Mouse (Mus musculus) hindbrain, embryonic 14.5 days (tissue): ENCODE data around the gene Snrk. TPM values are rescaled to one million over a fixed set of nuclear protein-coding genes. Genes with fewer than 3 reads are reported as not detected.

Experiments used
- ATAC-seq: fragments of 200-750 bp; cut with Nextera tagmentation; 2 replicates; pipeline ENCODE4 v1.8.0; 2017; ENCODE audit warnings: moderate number of reproducible peaks, mild to moderate bottlenecking, moderate TSS enrichment, moderate library complexity; ENCODE audit not compliant: low FRiP score
- DNase-seq: peaks from one replicate; pipeline ENCODE4 v3.0.0-alpha.2; 2015; ENCODE audit warnings: low spot score
- H3K27ac ChIP-seq: fragments of 300-500 bp; sonication (generic); 2 replicates; pipeline ENCODE4 v1.5.1; 2014; ENCODE audit warnings: mild to moderate bottlenecking, moderate library complexity
- H3K27me3 ChIP-seq: fragments of 300-500 bp; sonication (generic); 2 replicates; pipeline ENCODE4 v1.6.1; 2014; ENCODE audit warnings: mild to moderate bottlenecking, low read length, mixed read lengths; ENCODE audit not compliant: control insufficient read depth, insufficient read depth
- H3K36me3 ChIP-seq: fragments of 300-500 bp; sonication (generic); replicated peaks from 2 replicates; pipeline ENCODE4 v1.6.1; 2014; ENCODE audit not compliant: control insufficient read depth, insufficient read depth
- H3K4me1 ChIP-seq: fragments of 300-500 bp; sonication (generic); replicated peaks from 2 replicates; pipeline ENCODE4 v1.6.1; 2014; ENCODE audit warnings: antibody characterized with exemption, low read length, mixed read lengths; ENCODE audit not compliant: control insufficient read depth, insufficient read depth
- H3K4me2 ChIP-seq: fragments of 300-500 bp; sonication (generic); replicated peaks from 2 replicates; pipeline ENCODE4 v1.6.1; 2014; ENCODE audit warnings: mild to moderate bottlenecking, moderate library complexity
- H3K4me3 ChIP-seq: fragments of 300-500 bp; sonication (generic); replicated peaks from 2 replicates; pipeline ENCODE4 v1.5.1; 2014; ENCODE audit warnings: mild to moderate bottlenecking, low read length
- H3K9ac ChIP-seq: fragments of 300-500 bp; sonication (generic); 2 replicates; pipeline ENCODE4 v1.6.1; 2014
- H3K9me3 ChIP-seq: fragments of 300-500 bp; sonication (generic); 2 replicates; pipeline ENCODE4 v1.6.1; 2016; ENCODE audit warnings: low read length; ENCODE audit not compliant: control insufficient read depth
- WGBS: fragments of 180-500 bp; shearing (Covaris S2); extraction: QIAGEN DNeasy Blood & Tissue Kit; methylation state at CpG from one replicate; pipeline ENCODE4 v1.1.7; 2014; 5-methylcytosine and 5-hydroxymethylcytosine counted together
- polyA plus RNA-seq: library from polyadenylated mRNA; unstranded; fragments of >200 nt; fragmentation: Nextera tagmentation; extraction: Ambion mirVana; gene quantifications from 2 replicates; pipeline ENCODE4 v1.2.1, GENCODE M21; 2014

Gene Snrk
- polyA plus RNA-seq, 1 experiment from 2014 or later: 58.5 TPM

- Histone ChIP-seq H3K27ac (peak overlapping the region; percentile 94), H3K4me1 (peaks cover 17% of the 10 kb centered on the region), H3K4me2 (peak overlapping the region; percentile 68), H3K9me3 (no peaks in the 10 kb centered on the region), H3K4me3 (peak overlapping the region; percentile 81), H3K36me3 (0 out of 2 replicates have a peak, but pooled peaks cover 3% of the 10 kb centered on the region), H3K27me3 (no peaks in the 10 kb centered on the region), H3K9ac (peak overlapping the region; percentile 91)
- WGBS: 4% methylated on average over 39 of the region's 40 CpGs
- DNase-seq: peak; percentile 43
- no peak for ATAC-seq
Observed at GRCm38 (mm10) chr9:122117692-122118529, 845 bp downstream of the Snrk start.

GRCm38 (mm10) chr9:122120089-122120488 is 3.0 kb downstream of the Snrk start:
- H3K36me3 ChIP-seq: 0 out of 2 replicates have a peak, but pooled peaks cover 3% of the 10 kb centered on the region
- DNase-seq: peak; percentile 40
- H3K9me3 ChIP-seq: no peaks in the 10 kb centered on the region
- no peak overlapping the region for H3K9ac ChIP-seq
- no peak for ATAC-seq
- 0 out of 2 replicates have a peak overlapping the region, but pooled peaks have one; percentile 68 for H3K4me2 ChIP-seq
- H3K4me3 ChIP-seq: no peak overlapping the region
- WGBS: 32% methylated on average over 3 of the region's 3 CpGs
- H3K4me1 ChIP-seq: peaks cover 17% of the 10 kb centered on the region
- H3K27ac ChIP-seq: no peak overlapping the region
- no peaks in the 10 kb centered on the region for H3K27me3 ChIP-seq

- 89% methylated on average over 5 of the region's 5 CpGs for WGBS
- ATAC-seq: no peak
Observed at GRCm38 (mm10) chr9:122122113-122122512, 5.0 kb downstream of the Snrk start.

GRCm38 (mm10) chr9:122123181-122123580 is 6.1 kb downstream of the Snrk start:
- Histone ChIP-seq H3K4me2 (no peak overlapping the region), H3K4me3 (no peak overlapping the region), H3K27me3 (no peaks in the 10 kb centered on the region), H3K27ac (no peak overlapping the region), H3K9ac (no peak overlapping the region), H3K9me3 (no peaks in the 10 kb centered on the region), H3K36me3 (0 out of 2 replicates have a peak, but pooled peaks cover 3% of the 10 kb centered on the region), H3K4me1 (peaks cover 17% of the 10 kb centered on the region)
- 46% methylated on average over 5 of the region's 5 CpGs for WGBS
- DNase-seq: no peak
- no peak for ATAC-seq

More at GRCm38 (mm10) chr9:122122113-122122512, 5.0 kb downstream of the Snrk start:
- DNase-seq: no peak
- H3K4me3 ChIP-seq: no peak overlapping the region
- H3K4me2 ChIP-seq: no peak overlapping the region
- H3K36me3 ChIP-seq: 0 out of 2 replicates have a peak, but pooled peaks cover 3% of the 10 kb centered on the region
- H3K27ac ChIP-seq: no peak overlapping the region
- no peaks in the 10 kb centered on the region for H3K27me3 ChIP-seq
- H3K9me3 ChIP-seq: no peaks in the 10 kb centered on the region
- H3K4me1 ChIP-seq: peaks cover 19% of the 10 kb centered on the region
- H3K9ac ChIP-seq: no peak overlapping the region

- ATAC-seq (no peak), DNase-seq (no peak)
- no peaks in the 10 kb centered on the region for H3K27me3 ChIP-seq
- no peak overlapping the region for H3K4me2 ChIP-seq
- no peaks in the 10 kb centered on the region for H3K9me3 ChIP-seq
- H3K4me3 ChIP-seq: no peak overlapping the region
- 0 out of 2 replicates have a peak, but pooled peaks cover 2% of the 10 kb centered on the region for H3K4me1 ChIP-seq
- no peaks in the 10 kb centered on the region for H3K36me3 ChIP-seq
- no peak overlapping the region for H3K27ac ChIP-seq
- no peak overlapping the region for H3K9ac ChIP-seq
- WGBS: 30% methylated on average over 5 of the region's 5 CpGs
Observed at GRCm38 (mm10) chr9:122125723-122126290, 8.7 kb downstream of the Snrk start.

GRCm38 (mm10) chr9:122126790-122127189 is 9.7 kb downstream of the Snrk start:
- ATAC-seq (no peak), DNase-seq (no peak)
- Histone ChIP-seq H3K27me3 (no peaks in the 10 kb centered on the region), H3K4me3 (no peak overlapping the region), H3K9ac (no peak overlapping the region), H3K4me2 (no peak overlapping the region), H3K4me1 (0 out of 2 replicates have a peak, but pooled peaks cover 2% of the 10 kb centered on the region), H3K27ac (no peak overlapping the region), H3K36me3 (peaks cover under 1% of the 10 kb centered on the region; the same call in 1 of the 2 replicates), H3K9me3 (no peaks in the 10 kb centered on the region)
- 86% methylated on average over 5 of the region's 8 CpGs for WGBS

GRCm38 (mm10) chr9:122127271-122127785 is 10.3 kb downstream of the Snrk start:
- Histone ChIP-seq H3K9ac (no peak overlapping the region), H3K4me1 (0 out of 2 replicates have a peak, but pooled peaks cover 2% of the 10 kb centered on the region), H3K27ac (no peak overlapping the region), H3K9me3 (no peaks in the 10 kb centered on the region), H3K27me3 (no peaks in the 10 kb centered on the region), H3K4me3 (no peak overlapping the region), H3K4me2 (no peak overlapping the region), H3K36me3 (peaks cover 6% of the 10 kb centered on the region)
- DNase-seq (no peak), ATAC-seq (no peak)
- WGBS: 71% methylated on average over 3 of the region's 3 CpGs

- peaks cover 8% of the 10 kb centered on the region for H3K36me3 ChIP-seq
- 90% methylated on average over 5 of the region's 5 CpGs for WGBS
- H3K27ac ChIP-seq: no peak overlapping the region
- no peak overlapping the region for H3K4me3 ChIP-seq
- H3K27me3 ChIP-seq: no peaks in the 10 kb centered on the region
- ATAC-seq (no peak), DNase-seq (no peak)
- no peak overlapping the region for H3K4me2 ChIP-seq
- H3K9ac ChIP-seq: no peak overlapping the region
- H3K4me1 ChIP-seq: 0 out of 2 replicates have a peak, but pooled peaks cover 2% of the 10 kb centered on the region
- no peaks in the 10 kb centered on the region for H3K9me3 ChIP-seq
Observed at GRCm38 (mm10) chr9:122128686-122129085, 11.6 kb downstream of the Snrk start.

GRCm38 (mm10) chr9:122130666-122131065 is 13.6 kb downstream of the Snrk start:
- Histone ChIP-seq H3K4me2 (no peak overlapping the region), H3K27ac (no peak overlapping the region), H3K36me3 (peaks cover 16% of the 10 kb centered on the region), H3K4me3 (no peak overlapping the region), H3K9ac (no peak overlapping the region; the same call in 1 of the 2 replicates), H3K9me3 (no peaks in the 10 kb centered on the region), H3K27me3 (no peaks in the 10 kb centered on the region), H3K4me1 (0 out of 2 replicates have a peak, but pooled peaks cover 2% of the 10 kb centered on the region)
- WGBS: 45% methylated on average over 3 of the region's 3 CpGs
- no peak for ATAC-seq
- no peak for DNase-seq
